Mouse (Mus musculus): ENCODE data around the gene Bmpr1b. TPM values are rescaled to one million over a fixed set of nuclear protein-coding genes. Genes with fewer than 3 reads are reported as not detected.

Bmpr1b gene
- total and polyA plus RNA-seq, 2 experiments from 2014 or later, result 2.4 to 9.6 TPM

DNA sequence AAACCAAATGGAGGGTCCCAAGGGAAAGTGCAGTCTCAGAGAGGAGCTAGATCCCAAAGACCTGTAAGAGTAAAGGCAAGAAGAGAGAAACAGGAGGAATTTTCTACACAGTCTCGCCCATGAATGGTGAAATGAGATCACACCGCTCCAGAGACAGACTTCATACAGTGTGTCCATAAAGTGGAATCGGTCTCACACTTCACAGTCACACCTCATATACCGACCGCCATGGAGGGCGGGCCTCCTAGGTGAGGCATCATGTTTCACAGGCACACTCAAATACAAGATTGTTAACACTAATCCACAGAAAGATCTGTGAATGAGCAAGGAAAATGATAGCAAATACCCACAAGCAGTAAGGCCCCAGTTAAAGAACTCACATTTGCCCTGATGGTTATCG, 149.5 kb downstream of the Bmpr1b start:
- Histone ChIP-seq H3K9me3 (ENCODE audit: low read length) (no peaks in the 10 kb centered on the region), H3K27ac (ENCODE audit: low read depth, low read length) (no peak overlapping the region), H3K9ac (replicated peaks; ENCODE audit: low read length, poor library complexity, severe bottlenecking) (no peak overlapping the region), H3K4me1 (ENCODE audit: insufficient read depth, low read length) (no peaks in the 10 kb centered on the region), H3K27me3 (ENCODE audit: insufficient read depth, low read length) (no peaks in the 10 kb centered on the region), H3K4me2 (ENCODE audit: low read depth, low read length, poor library complexity, severe bottlenecking) (no peak overlapping the region), H3K4me3 (ENCODE audit: low read depth, low read length) (no peak overlapping the region), H3K36me3 (ENCODE audit: insufficient read depth, low read length) (no peaks in the 10 kb centered on the region)
- no peak for ATAC-seq (ENCODE audit: low FRiP score)
- WGBS, result 95% methylated on average over 7 of the region's 7 CpGs
- no peak for DNase-seq (ENCODE audit: low spot score)
- TF ChIP-seq CTCF (IDR thresholded peaks at IDR 0.05), result no peak

DNA sequence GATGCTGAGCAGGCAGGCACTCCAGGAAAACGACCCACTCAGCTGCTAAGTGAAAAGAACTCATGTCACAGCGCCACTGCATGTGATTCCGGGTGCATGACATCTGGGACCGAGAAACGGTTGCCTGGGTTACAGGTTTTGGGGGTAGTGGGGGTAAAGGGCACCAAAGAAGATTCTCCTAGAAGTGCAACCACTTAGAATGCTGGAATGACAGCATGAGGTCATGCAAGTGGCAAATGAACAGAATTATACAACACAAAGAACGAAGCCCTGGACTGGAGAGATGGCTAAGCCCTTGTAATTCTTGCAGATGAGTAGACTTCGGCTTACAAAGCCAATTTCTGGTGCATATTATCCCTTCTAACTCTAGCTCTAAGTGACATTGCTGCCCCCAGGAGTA, 184.7 kb downstream of the Bmpr1b start:
- no peaks in the 10 kb centered on the region for H3K4me1 ChIP-seq (ENCODE audit: insufficient read depth, low read length)
- no peak overlapping the region for H3K27ac ChIP-seq (ENCODE audit: low read depth, low read length)
- no peak overlapping the region for H3K9ac ChIP-seq (replicated peaks; ENCODE audit: low read length, poor library complexity, severe bottlenecking)
- H3K36me3 ChIP-seq (ENCODE audit: insufficient read depth, low read length), result no peaks in the 10 kb centered on the region
- TF ChIP-seq CTCF (IDR thresholded peaks at IDR 0.05), result peak; percentile 12; the same call in 1 of the 2 replicates
- no peaks in the 10 kb centered on the region for H3K9me3 ChIP-seq (ENCODE audit: low read length)
- H3K4me2 ChIP-seq (ENCODE audit: low read depth, low read length, poor library complexity, severe bottlenecking), result no peak overlapping the region
- DNase-seq (ENCODE audit: low spot score) (peak; percentile 6), ATAC-seq (ENCODE audit: low FRiP score) (no peak)
- H3K27me3 ChIP-seq (ENCODE audit: insufficient read depth, low read length), result no peaks in the 10 kb centered on the region
- no peak overlapping the region for H3K4me3 ChIP-seq (ENCODE audit: low read depth, low read length)
- 31% methylated on average over 7 of the region's 7 CpGs for WGBS

DNA sequence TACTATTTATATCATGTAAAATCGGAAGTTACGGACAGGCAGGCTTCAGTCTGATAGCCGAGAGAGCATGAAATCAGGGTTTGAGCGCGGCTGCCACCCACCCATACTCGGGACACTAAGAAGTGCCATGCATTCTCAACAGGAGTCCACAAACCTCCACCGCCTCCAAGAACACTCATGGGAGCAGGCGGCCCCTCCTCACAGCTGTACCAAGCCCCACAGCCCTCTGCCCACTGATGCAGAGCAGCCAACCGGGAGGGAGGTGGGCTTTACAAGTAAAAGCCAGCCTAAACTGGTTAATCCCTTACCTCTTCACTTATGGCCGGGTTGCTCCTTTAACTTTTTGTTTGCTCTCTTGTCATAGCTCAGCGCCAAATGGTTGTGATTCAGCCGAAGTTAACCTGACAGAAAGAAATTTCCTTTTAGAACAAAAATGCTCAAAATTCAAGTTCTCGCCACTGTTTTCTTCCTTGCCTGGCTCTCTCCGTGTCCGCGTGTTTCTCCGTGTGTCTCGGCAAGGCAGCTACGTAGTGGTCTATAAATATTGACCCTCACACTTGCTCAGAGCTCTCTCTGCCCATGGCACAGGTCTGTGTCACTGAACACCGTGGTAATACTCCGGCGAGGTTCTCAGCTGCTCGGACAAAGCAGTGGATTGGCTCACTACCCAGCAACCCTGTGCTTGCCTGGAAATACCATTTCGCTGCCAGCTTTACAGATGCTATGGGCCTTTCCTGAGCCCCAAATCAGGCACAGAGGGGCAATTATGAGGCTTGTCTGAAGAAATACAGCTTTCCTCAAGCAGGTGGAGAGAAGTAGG, 187.4 kb downstream of the Bmpr1b start:
- no peak for TF ChIP-seq CTCF (IDR thresholded peaks at IDR 0.05)
- Histone ChIP-seq H3K9me3 (ENCODE audit: low read length) (no peaks in the 10 kb centered on the region), H3K4me3 (ENCODE audit: low read depth, low read length) (peak overlapping the region; percentile 29), H3K4me2 (ENCODE audit: low read depth, low read length, poor library complexity, severe bottlenecking) (peak overlapping the region; percentile 46), H3K9ac (replicated peaks; ENCODE audit: low read length, poor library complexity, severe bottlenecking) (peak overlapping the region; percentile 48; the same call in 1 of the 2 replicates), H3K27ac (ENCODE audit: low read depth, low read length) (no peak overlapping the region), H3K4me1 (ENCODE audit: insufficient read depth, low read length) (no peaks in the 10 kb centered on the region), H3K36me3 (ENCODE audit: insufficient read depth, low read length) (no peaks in the 10 kb centered on the region), H3K27me3 (ENCODE audit: insufficient read depth, low read length) (no peaks in the 10 kb centered on the region)
- peak; percentile 30 for DNase-seq (ENCODE audit: low spot score)
- 50% methylated on average over 24 of the region's 24 CpGs for WGBS
- peak; percentile 62; the same call in 1 of the 2 replicates for ATAC-seq (ENCODE audit: low FRiP score)

DNA sequence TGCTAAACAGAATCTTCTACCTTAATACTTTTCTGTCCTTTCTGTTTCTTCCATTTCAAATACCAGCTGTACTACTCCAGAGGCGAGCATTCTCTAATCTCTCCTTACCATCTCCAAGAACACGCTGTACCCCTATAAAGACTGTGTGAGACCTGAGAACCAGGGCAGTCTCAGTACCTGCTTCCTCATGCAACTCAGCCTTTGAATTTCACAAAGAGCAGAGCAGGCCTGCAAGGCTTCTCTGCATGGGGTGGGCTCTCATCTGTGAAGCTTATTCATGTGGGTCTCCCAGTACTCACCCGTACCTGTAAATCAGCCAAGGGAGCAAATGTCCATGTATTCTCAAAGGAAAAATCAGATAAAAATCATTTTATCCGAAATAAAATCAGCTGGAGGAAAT, 203.0 kb downstream of the Bmpr1b start:
- no peak overlapping the region for H3K9ac ChIP-seq (replicated peaks; ENCODE audit: low read length, poor library complexity, severe bottlenecking)
- no peaks in the 10 kb centered on the region for H3K36me3 ChIP-seq (ENCODE audit: insufficient read depth, low read length)
- no peak overlapping the region for H3K4me2 ChIP-seq (ENCODE audit: low read depth, low read length, poor library complexity, severe bottlenecking)
- H3K9me3 ChIP-seq (ENCODE audit: low read length), result no peaks in the 10 kb centered on the region
- no peak overlapping the region for H3K27ac ChIP-seq (ENCODE audit: low read depth, low read length)
- no peak overlapping the region for H3K4me3 ChIP-seq (ENCODE audit: low read depth, low read length)
- ATAC-seq (ENCODE audit: low FRiP score) (no peak), DNase-seq (ENCODE audit: low spot score) (no peak)
- TF ChIP-seq CTCF (IDR thresholded peaks at IDR 0.05), result no peak
- H3K27me3 ChIP-seq (ENCODE audit: insufficient read depth, low read length), result no peaks in the 10 kb centered on the region
- 59% methylated on average over 4 of the region's 4 CpGs for WGBS
- H3K4me1 ChIP-seq (ENCODE audit: insufficient read depth, low read length), result no peaks in the 10 kb centered on the region

DNA sequence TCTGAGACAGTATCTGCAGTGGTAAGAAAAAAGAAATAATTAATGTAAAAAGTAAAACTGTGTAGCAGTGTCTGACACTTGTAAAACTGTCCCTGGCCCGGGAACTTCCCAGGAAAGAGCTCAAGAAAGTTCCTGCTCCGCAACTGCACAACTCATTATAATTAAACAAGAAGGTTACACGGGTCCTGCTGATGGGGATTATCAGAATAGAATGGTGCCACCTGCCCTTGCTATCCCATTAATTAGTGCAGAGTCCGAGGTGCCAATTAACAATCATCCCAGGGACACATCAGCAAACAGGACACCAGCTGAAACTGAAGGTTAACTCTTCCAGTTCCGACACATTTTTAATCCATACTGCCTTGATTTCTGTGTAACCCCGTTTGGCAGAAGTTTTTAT, 216.3 kb downstream of the Bmpr1b start:
- no peak for TF ChIP-seq CTCF (IDR thresholded peaks at IDR 0.05)
- Histone ChIP-seq H3K36me3 (ENCODE audit: insufficient read depth, low read length) (no peaks in the 10 kb centered on the region), H3K4me3 (ENCODE audit: low read depth, low read length) (no peak overlapping the region), H3K4me2 (ENCODE audit: low read depth, low read length, poor library complexity, severe bottlenecking) (no peak overlapping the region), H3K9me3 (ENCODE audit: low read length) (no peaks in the 10 kb centered on the region), H3K4me1 (ENCODE audit: insufficient read depth, low read length) (no peaks in the 10 kb centered on the region), H3K27ac (ENCODE audit: low read depth, low read length) (no peak overlapping the region), H3K27me3 (ENCODE audit: insufficient read depth, low read length) (no peaks in the 10 kb centered on the region), H3K9ac (replicated peaks; ENCODE audit: low read length, poor library complexity, severe bottlenecking) (no peak overlapping the region)
- ATAC-seq (ENCODE audit: low FRiP score) (no peak), DNase-seq (ENCODE audit: low spot score) (peak; percentile 31)
- WGBS, result 27% methylated on average over 6 of the region's 6 CpGs

DNA sequence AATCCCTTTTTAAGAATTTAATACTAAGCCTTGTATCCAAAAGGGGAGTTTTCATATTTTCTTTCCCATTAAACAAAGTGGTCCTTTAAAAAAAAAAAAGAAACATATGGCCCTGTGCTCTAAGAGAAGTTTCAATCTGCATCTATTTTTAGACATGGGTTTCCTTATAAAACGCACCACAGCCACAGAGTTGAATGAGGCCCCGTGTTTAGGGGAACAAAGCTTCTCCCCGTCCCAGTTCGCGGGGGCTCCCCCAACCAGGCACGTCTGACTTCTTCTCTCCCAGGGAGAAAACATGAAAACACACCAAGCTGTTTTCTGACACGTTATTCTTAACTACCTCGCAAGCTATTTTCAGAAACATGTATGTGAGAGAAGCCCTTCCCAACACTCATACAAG, 218.6 kb downstream of the Bmpr1b start:
- no peak for TF ChIP-seq CTCF (IDR thresholded peaks at IDR 0.05)
- Histone ChIP-seq H3K36me3 (ENCODE audit: insufficient read depth, low read length) (no peaks in the 10 kb centered on the region), H3K9ac (replicated peaks; ENCODE audit: low read length, poor library complexity, severe bottlenecking) (no peak overlapping the region), H3K27me3 (ENCODE audit: insufficient read depth, low read length) (no peaks in the 10 kb centered on the region), H3K4me1 (ENCODE audit: insufficient read depth, low read length) (no peaks in the 10 kb centered on the region), H3K4me3 (ENCODE audit: low read depth, low read length) (no peak overlapping the region), H3K4me2 (ENCODE audit: low read depth, low read length, poor library complexity, severe bottlenecking) (no peak overlapping the region), H3K9me3 (ENCODE audit: low read length) (no peaks in the 10 kb centered on the region), H3K27ac (ENCODE audit: low read depth, low read length) (no peak overlapping the region)
- ATAC-seq (ENCODE audit: low FRiP score) (no peak), DNase-seq (ENCODE audit: low spot score) (no peak)
- 79% methylated on average over 8 of the region's 8 CpGs for WGBS

Measured in midbrain, postnatal 0 days (tissue).